Mouse (Mus musculus) MEL (cell line): ENCODE data around the gene Babam2. TPM values are rescaled to one million over a fixed set of nuclear protein-coding genes. Genes with fewer than 3 reads are reported as not detected.

Experiments
- DNase-seq: peaks from one replicate; pipeline ENCODE4 v3.0.0; 2011; ENCODE audit warnings: low read depth, low spot score
- H3K27ac ChIP-seq: 2 replicates; pipeline ENCODE4 v1.5.1; 2012; ENCODE audit warnings: low read depth, mild to moderate bottlenecking, control low read depth, low read length, moderate library complexity; ENCODE audit not compliant: control insufficient read depth
- H3K27me3 ChIP-seq, 2 experiments: fragments of 150-350 bp in 1 of 2; sonication (generic) in 1 of 2; 2 replicates each; pipeline ENCODE4 v1.6.1; 2012; ENCODE audit warnings: low read length in 2 of 2, mild to moderate bottlenecking in 2 of 2, improper control_type of control experiment in 1 of 2, moderate library complexity in 1 of 2; ENCODE audit not compliant: insufficient read depth in 2 of 2, control insufficient read depth in 1 of 2
- H3K36me3 ChIP-seq, 2 experiments: 2 replicates each; pipeline ENCODE4 v1.6.1; 2012 to 2014; ENCODE audit warnings: low read length in 2 of 2, improper control_type of control experiment in 1 of 2, inconsistent platforms in 1 of 2, mild to moderate bottlenecking in 1 of 2; ENCODE audit not compliant: insufficient read depth in 2 of 2, control insufficient read depth in 1 of 2
- H3K4me1 ChIP-seq, 2 experiments: fragments of 150-350 bp in 1 of 2; sonication (generic) in 1 of 2; 2 replicates each; pipeline ENCODE4 v1.6.1; 2012; ENCODE audit warnings: low read length in 2 of 2, improper control_type of control experiment in 1 of 2, mild to moderate bottlenecking in 1 of 2; ENCODE audit not compliant: insufficient read depth in 2 of 2, control insufficient read depth in 1 of 2
- H3K4me3 ChIP-seq, 2 experiments: fragments of 150-350 bp in 1 of 2; sonication (generic) in 1 of 2; 2 replicates each; pipeline ENCODE4 v1.5.1; 2012; ENCODE audit warnings: low read depth in 2 of 2, low read length in 2 of 2, mild to moderate bottlenecking in 2 of 2, moderate library complexity in 2 of 2, control low read depth in 1 of 2, improper control_type of control experiment in 1 of 2; ENCODE audit not compliant: control insufficient read depth in 1 of 2, insufficient read depth in 1 of 2
- H3K79me2 ChIP-seq: 2 replicates; pipeline ENCODE4 v1.6.1; 2012; ENCODE audit warnings: mild to moderate bottlenecking, low read length, moderate library complexity; ENCODE audit not compliant: control insufficient read depth, poor library complexity, insufficient read depth
- H3K9ac ChIP-seq: 2 replicates; pipeline ENCODE4 v1.6.1; 2012; ENCODE audit warnings: low read depth, mild to moderate bottlenecking, control low read depth, low read length, moderate library complexity; ENCODE audit not compliant: control insufficient read depth, poor library complexity, severe bottlenecking
- H3K9me3 ChIP-seq: fragments of 150-350 bp; sonication (generic); replicated peaks from 2 replicates; pipeline ENCODE4 v1.6.1; 2012; ENCODE audit warnings: mild to moderate bottlenecking, low read length, improper control_type of control experiment, moderate library complexity; ENCODE audit not compliant: insufficient read depth
- BHLHE40 ChIP-seq: IDR thresholded peaks from 2 replicates; pipeline ENCODE4 v1.6.1; 2012; ENCODE audit warnings: low read depth, mild to moderate bottlenecking, inconsistent platforms, low read length, improper control_type of control experiment, borderline replicate concordance
- CHD1 ChIP-seq: IDR thresholded peaks from 2 replicates; pipeline ENCODE4 v1.6.1; 2012; ENCODE audit warnings: low read depth, mild to moderate bottlenecking, inconsistent platforms, low read length, improper control_type of control experiment
- CTCF ChIP-seq, 3 experiments: IDR thresholded peaks in 2 of 3; conservative IDR thresholded peaks in 1 of 3; 2 replicates each; pipeline ENCODE4 v1.5.1; 2011 to 2012; ENCODE audit warnings: low read length in 3 of 3, low read depth in 2 of 3, mild to moderate bottlenecking in 2 of 3, improper control_type of control experiment in 1 of 3, inconsistent platforms in 1 of 3, mixed read lengths in 1 of 3, moderate library complexity in 1 of 3; ENCODE audit not compliant: control insufficient read depth in 1 of 3, insufficient read depth in 1 of 3, poor library complexity in 1 of 3, severe bottlenecking in 1 of 3
- GABPA ChIP-seq: IDR thresholded peaks from 2 replicates; pipeline ENCODE4 v1.6.1; 2012; ENCODE audit warnings: low read depth, mild to moderate bottlenecking, inconsistent platforms, low read length, improper control_type of control experiment, moderate library complexity
- GATA1 ChIP-seq: IDR thresholded peaks from 2 replicates; pipeline ENCODE4 v1.6.1; 2011; ENCODE audit warnings: low read depth, low read length, improper control_type of control experiment
- JUND ChIP-seq: IDR thresholded peaks from 2 replicates; pipeline ENCODE4 v1.6.1; 2011; ENCODE audit warnings: low read depth, mild to moderate bottlenecking, improper control_type of control experiment, low read length
- KAT2A ChIP-seq: conservative IDR thresholded peaks from 2 replicates; pipeline ENCODE4 v1.6.1; 2012; ENCODE audit warnings: low read depth, low read length, improper control_type of control experiment, inconsistent platforms
- MAZ ChIP-seq: IDR thresholded peaks from 2 replicates; pipeline ENCODE4 v1.6.1; 2012; ENCODE audit warnings: low read depth, mild to moderate bottlenecking, inconsistent platforms, low read length, improper control_type of control experiment
- MEF2A ChIP-seq: IDR thresholded peaks from 2 replicates; pipeline ENCODE4 v1.6.1; 2014; ENCODE audit warnings: low read depth, mild to moderate bottlenecking, inconsistent platforms, low read length, improper control_type of control experiment; ENCODE audit not compliant: poor library complexity, insufficient replicate concordance, severe bottlenecking; ENCODE audit errors: extremely low read depth
- MXI1 ChIP-seq: IDR thresholded peaks from 2 replicates; pipeline ENCODE4 v1.6.1; 2011; ENCODE audit warnings: mild to moderate bottlenecking, low read depth, low read length, improper control_type of control experiment
- MYC ChIP-seq: IDR thresholded peaks from 2 replicates; pipeline ENCODE4 v1.6.1; 2011; ENCODE audit warnings: low read depth, mild to moderate bottlenecking, low read length, improper control_type of control experiment, moderate library complexity
- POLR2AphosphoS5 ChIP-seq: IDR thresholded peaks from 2 replicates; pipeline ENCODE4 v1.6.1; 2012; ENCODE audit warnings: low read depth, borderline replicate concordance, mild to moderate bottlenecking, inconsistent platforms, low read length, moderate library complexity, mixed read lengths
- RCOR1 ChIP-seq: IDR thresholded peaks from 2 replicates; pipeline ENCODE4 v1.6.1; 2012; ENCODE audit warnings: low read depth, mild to moderate bottlenecking, inconsistent platforms, low read length, improper control_type of control experiment
- SIN3A ChIP-seq: IDR thresholded peaks from 2 replicates; pipeline ENCODE4 v1.6.1; 2012; ENCODE audit warnings: low read length, improper control_type of control experiment, inconsistent platforms
- TAL1 ChIP-seq: IDR thresholded peaks from 2 replicates; pipeline ENCODE4 v1.6.1; 2012; ENCODE audit warnings: mild to moderate bottlenecking, inconsistent platforms, low read length, moderate library complexity, mixed read lengths
- TCF12 ChIP-seq: IDR thresholded peaks from 2 replicates; pipeline ENCODE4 v1.6.1; 2014; ENCODE audit warnings: low read depth, mild to moderate bottlenecking, inconsistent platforms, low read length, improper control_type of control experiment, moderate library complexity
- UBTF ChIP-seq: IDR thresholded peaks from 2 replicates; pipeline ENCODE4 v1.6.1; 2012; ENCODE audit warnings: low read depth, mild to moderate bottlenecking, inconsistent platforms, low read length, improper control_type of control experiment, moderate library complexity, borderline replicate concordance; ENCODE audit not compliant: insufficient read depth
- USF1 ChIP-seq: IDR thresholded peaks from 2 replicates; pipeline ENCODE4 v1.6.1; 2014; ENCODE audit warnings: low read depth, mild to moderate bottlenecking, inconsistent platforms, low read length, improper control_type of control experiment, moderate library complexity
- USF2 ChIP-seq, 2 experiments: IDR thresholded peaks; 2 replicates each; pipeline ENCODE4 v1.6.1; 2011 to 2012; ENCODE audit warnings: improper control_type of control experiment in 2 of 2, low read length in 2 of 2, borderline replicate concordance in 1 of 2, inconsistent platforms in 1 of 2, low read depth in 1 of 2, mild to moderate bottlenecking in 1 of 2; ENCODE audit not compliant: insufficient read depth in 1 of 2
- ZC3H11A ChIP-seq: IDR thresholded peaks from 2 replicates; pipeline ENCODE4 v1.6.1; 2012; ENCODE audit warnings: low read depth, mild to moderate bottlenecking, inconsistent platforms, low read length, improper control_type of control experiment
- ZNF384 ChIP-seq: IDR thresholded peaks from 2 replicates; pipeline ENCODE4 v1.6.1; 2012; ENCODE audit warnings: low read depth, mild to moderate bottlenecking, inconsistent platforms, low read length, improper control_type of control experiment
- polyA plus RNA-seq, 2 experiments: library from polyadenylated mRNA; stranded (reverse) in 1 of 2; unstranded in 1 of 2; fragments of >175 nt in 1 of 2; fragments of >200 nt in 1 of 2; gene quantifications; 2 replicates each; pipeline versions ENCODE4 v1.2.1 to v1.2.4; 2012; ENCODE audit warnings: low replicate concordance in 2 of 2, low read depth in 1 of 2; ENCODE audit not compliant: insufficient read length in 2 of 2, insufficient read depth in 1 of 2, missing spikeins in 1 of 2
- total RNA-seq: library from RNA; depleted of rRNA; stranded (reverse); fragments of 300-350 nt; gene quantifications from 2 replicates; pipeline ENCODE4 v1.2.3, GENCODE M21; 2012

Babam2 gene
- total and polyA plus RNA-seq, 3 experiments, result 43.3 to 86.6 TPM; not detected in 1

GRCm38 (mm10) chr5:31884962-31885361 is 187.5 kb downstream of the Babam2 start:
- Histone ChIP-seq H3K27ac (no peak overlapping the region), H3K27me3 (no peaks in the 10 kb centered on the region), H3K4me3 (no peak overlapping the region), H3K4me1 (peaks cover 0 to 2% of the 10 kb centered on the region in 2 experiments; a peak in 1 of 4 replicates)
- TF ChIP-seq RCOR1 (no peak), BHLHE40 (no peak), GATA1 (no peak), MAZ (no peak)
- TF ChIP-seq, all 39 proteins: peak for 0
- DNase-seq, result no peak
- Histone ChIP-seq H3K36me3 (peaks cover 0 to 2% of the 10 kb centered on the region in 2 experiments; a peak in 1 of 4 replicates), H3K9me3 (no peaks in the 10 kb centered on the region), H3K79me2 (no peaks in the 10 kb centered on the region), H3K9ac (no peak overlapping the region)

- no peaks in the 10 kb centered on the region for H3K9me3 ChIP-seq
- no peak overlapping the region for H3K27ac ChIP-seq
- TF ChIP-seq KAT2A (no peak), CHD1 (no peak), GABPA (no peak), MEF2A (no peak), USF1 (no peak), SIN3A (no peak), TAL1 (no peak), POLR2AphosphoS5 (no peak), TCF12 (no peak), MYC (no peak), CTCF (IDR thresholded peaks at IDR 0.05 in 2 of 3, conservative IDR thresholded peaks at IDR 0.05 in 1 of 3; ENCODE audit: control insufficient read depth in 1 of 3, insufficient read depth in 1 of 3, low read depth in 2 of 3, low read length in 3 of 3, poor library complexity in 1 of 3, severe bottlenecking in 1 of 3) (no peak), ZC3H11A (no peak), ZNF384 (no peak), USF2 (IDR thresholded peaks at IDR 0.05; ENCODE audit: borderline replicate concordance in 1 of 2, insufficient read depth in 1 of 2, low read depth in 1 of 2, low read length in 2 of 2) (no peak), MXI1 (no peak), BHLHE40 (no peak), JUND (no peak), GATA1 (no peak), MAZ (no peak), UBTF (no peak)
- H3K9ac ChIP-seq, result no peak overlapping the region
- H3K79me2 ChIP-seq, result no peaks in the 10 kb centered on the region
- no peak overlapping the region for H3K4me3 ChIP-seq
- H3K36me3 ChIP-seq, result peaks cover 0 to 2% of the 10 kb centered on the region in 2 experiments; a peak in 1 of 4 replicates
- DNase-seq, result no peak
- H3K27me3 ChIP-seq, result no peaks in the 10 kb centered on the region
- H3K4me1 ChIP-seq, result peaks cover 0 to 2% of the 10 kb centered on the region in 2 experiments; a peak in 2 of 4 replicates
These were observed 190.1 kb downstream of the Babam2 start for GRCm38 (mm10) chr5:31887590-31887989.
